Mouse (Mus musculus) heart, adult 2 months (tissue): ENCODE results near the gene Sh3rf3.

Source experiments
- CTCF ChIP-seq: fragments of 200-600 bp; IDR thresholded peaks from 2 replicates; pipeline ENCODE4 v1.8.1; 2022; ENCODE audit warnings: antibody characterized with exemption, mild to moderate bottlenecking, moderate library complexity
- EP300 ChIP-seq: fragments of 200-500 bp; IDR thresholded peaks from 2 replicates; pipeline ENCODE4 v1.6.1; 2011; ENCODE audit warnings: low read depth, low read length, control low read depth; ENCODE audit not compliant: insufficient read depth
- POLR2A ChIP-seq: fragments of 200-500 bp; IDR thresholded peaks from 2 replicates; pipeline ENCODE4 v1.6.1; 2011; ENCODE audit warnings: mild to moderate bottlenecking, low read depth, low read length, control low read depth; ENCODE audit not compliant: insufficient read depth

GRCm38 (mm10) chr10:59112755-59113154 lies 299.6 kb downstream of the Sh3rf3 start:
- no peak for TF ChIP-seq CTCF
- TF ChIP-seq POLR2A, result no peak
- no peak for TF ChIP-seq EP300
